Mouse (Mus musculus) liver, embryonic 15.5 days (tissue): Measurements from ENCODE around the gene Ms4a6d. TPM values are rescaled to one million over a fixed set of nuclear protein-coding genes. Genes with fewer than 3 reads are reported as not detected.
"Not testable (repeated sequence)": the region's sequence is repeated elsewhere in the genome, so short reads cannot be mapped to it uniquely, and the experiment has no call there.

Experiments used
- ATAC-seq: fragments of 200-750 bp; cut with Nextera tagmentation; 2 replicates; pipeline ENCODE4 v1.8.0; 2017; ENCODE audit warnings: moderate number of reproducible peaks, mild to moderate bottlenecking, moderate library complexity; ENCODE audit not compliant: insufficient read depth
- H3K27ac ChIP-seq: fragments of 300-500 bp; sonication (generic); replicated peaks from 2 replicates; pipeline ENCODE4 v1.5.1; 2015; ENCODE audit warnings: mild to moderate bottlenecking, inconsistent platforms
- H3K27me3 ChIP-seq: fragments of 300-500 bp; sonication (generic); 2 replicates; pipeline ENCODE4 v1.6.1; 2015; ENCODE audit warnings: mild to moderate bottlenecking, inconsistent platforms
- H3K36me3 ChIP-seq: fragments of 300-500 bp; sonication (generic); replicated peaks from 2 replicates; pipeline ENCODE4 v1.6.1; 2015; ENCODE audit warnings: moderate library complexity, mild to moderate bottlenecking, inconsistent platforms
- H3K4me1 ChIP-seq: fragments of 300-500 bp; sonication (generic); replicated peaks from 2 replicates; pipeline ENCODE4 v1.6.1; 2015; ENCODE audit warnings: inconsistent platforms
- H3K4me2 ChIP-seq: fragments of 300-500 bp; sonication (generic); 2 replicates; pipeline ENCODE4 v1.6.1; 2015; ENCODE audit warnings: moderate library complexity, mild to moderate bottlenecking, inconsistent platforms
- H3K4me3 ChIP-seq: fragments of 300-500 bp; sonication (generic); replicated peaks from 2 replicates; pipeline ENCODE4 v1.5.1; 2015; ENCODE audit warnings: mild to moderate bottlenecking, inconsistent platforms
- H3K9ac ChIP-seq: fragments of 300-500 bp; sonication (generic); 2 replicates; pipeline ENCODE4 v1.6.1; 2015; ENCODE audit warnings: moderate library complexity, mild to moderate bottlenecking, inconsistent platforms
- H3K9me3 ChIP-seq: fragments of 300-500 bp; sonication (generic); replicated peaks from 2 replicates; pipeline ENCODE4 v1.6.1; 2016; ENCODE audit warnings: inconsistent platforms
- WGBS: fragments of 180-500 bp; shearing (Covaris S2); methylation state at CpG from one replicate; pipeline ENCODE4 v1.1.7; 2015; ENCODE audit warnings: mixed read lengths; ENCODE audit not compliant: insufficient replicate concordance; 5-methylcytosine and 5-hydroxymethylcytosine counted together
- polyA plus RNA-seq: library from polyadenylated mRNA; unstranded; fragments of >200 nt; fragmentation: Nextera tagmentation; extraction: Ambion mirVana; gene quantifications from 2 replicates; pipeline ENCODE4 v1.2.1, GENCODE M21; 2015

Ms4a6d gene
- polyA plus RNA-seq, 1 experiment from 2014 or later: 4.8 TPM

DNA sequence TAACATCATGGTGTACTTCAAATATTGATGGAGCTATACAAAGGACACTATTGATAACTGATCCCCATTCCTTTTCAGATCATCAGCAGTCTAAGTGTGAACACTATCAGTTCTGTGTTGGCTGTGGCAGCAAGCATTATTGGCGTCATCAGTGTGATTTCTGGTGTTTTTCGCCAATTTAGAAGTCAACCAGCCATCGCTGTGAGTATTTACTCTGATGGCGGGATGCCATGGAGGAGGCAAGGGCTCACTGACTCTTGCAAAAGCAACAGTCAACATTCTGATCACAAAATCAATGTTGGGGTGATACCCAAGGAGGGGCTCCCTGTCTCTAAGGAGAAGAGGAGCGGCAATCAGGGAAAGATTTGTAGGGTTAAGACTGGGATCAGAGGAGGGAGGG is 49.9 kb downstream of the Ms4a6d start:
- 59% methylated on average over 5 of the region's 5 CpGs for WGBS
- H3K4me1 ChIP-seq: no peaks in the 10 kb centered on the region
- no peak overlapping the region for H3K9ac ChIP-seq
- no peaks in the 10 kb centered on the region for H3K9me3 ChIP-seq
- no peaks in the 10 kb centered on the region for H3K27me3 ChIP-seq
- no peak overlapping the region for H3K27ac ChIP-seq
- H3K36me3 ChIP-seq: no peaks in the 10 kb centered on the region
- H3K4me2 ChIP-seq: no peak overlapping the region
- no peak for ATAC-seq
- H3K4me3 ChIP-seq: no peak overlapping the region

DNA sequence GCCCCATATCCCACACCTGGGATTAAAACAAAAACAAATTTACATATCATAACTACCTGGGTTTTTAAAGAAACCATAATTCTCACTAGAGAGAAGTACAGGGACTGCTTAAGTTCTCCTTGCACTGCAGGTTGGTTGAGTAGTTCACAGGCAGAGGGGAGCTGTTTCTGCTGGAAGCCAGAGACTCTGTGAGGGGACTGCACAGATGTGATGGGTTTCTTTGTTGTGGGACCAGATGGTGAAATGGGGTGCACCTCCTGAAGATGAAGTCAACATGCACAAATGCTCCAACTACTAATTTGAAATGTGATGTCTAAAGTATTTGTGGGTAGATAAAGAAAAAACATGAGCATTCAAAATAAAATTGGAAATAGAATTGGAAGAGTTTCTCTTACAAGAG is 56.7 kb downstream of the Ms4a6d start:
- Histone ChIP-seq H3K4me1 (no peaks in the 10 kb centered on the region), H3K36me3 (no peaks in the 10 kb centered on the region), H3K9me3 (no peaks in the 10 kb centered on the region), H3K27ac (no peak overlapping the region), H3K4me3 (no peak overlapping the region), H3K4me2 (no peak overlapping the region), H3K9ac (no peak overlapping the region), H3K27me3 (no peaks in the 10 kb centered on the region)
- no peak for ATAC-seq

DNA sequence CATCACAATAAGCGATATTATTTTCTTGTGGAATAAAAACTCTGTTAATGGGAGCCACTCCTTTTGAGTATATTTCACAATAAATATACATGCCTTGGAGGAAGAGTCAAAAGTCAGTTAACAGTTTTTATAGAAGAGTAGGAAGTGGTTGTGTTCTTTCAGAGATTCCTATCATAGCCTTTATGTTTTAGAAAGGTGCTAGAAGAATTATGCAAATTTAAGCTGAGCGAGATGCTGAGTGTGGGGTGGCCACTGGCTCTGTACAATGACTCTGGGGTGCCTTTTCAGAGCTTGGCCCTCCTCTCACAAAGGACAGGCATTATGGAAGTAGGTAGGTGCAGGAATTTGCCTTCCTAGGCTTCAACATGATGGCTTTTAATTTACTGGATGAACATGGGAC is 60.3 kb downstream of the Ms4a6d start:
- not testable (repeated sequence) for ATAC-seq, H3K27me3 ChIP-seq, H3K9ac ChIP-seq, H3K27ac ChIP-seq, H3K36me3 ChIP-seq, H3K4me3 ChIP-seq, H3K4me1 ChIP-seq, H3K4me2 ChIP-seq, H3K9me3 ChIP-seq
- WGBS: 64% methylated on average over 2 of the region's 2 CpGs

DNA sequence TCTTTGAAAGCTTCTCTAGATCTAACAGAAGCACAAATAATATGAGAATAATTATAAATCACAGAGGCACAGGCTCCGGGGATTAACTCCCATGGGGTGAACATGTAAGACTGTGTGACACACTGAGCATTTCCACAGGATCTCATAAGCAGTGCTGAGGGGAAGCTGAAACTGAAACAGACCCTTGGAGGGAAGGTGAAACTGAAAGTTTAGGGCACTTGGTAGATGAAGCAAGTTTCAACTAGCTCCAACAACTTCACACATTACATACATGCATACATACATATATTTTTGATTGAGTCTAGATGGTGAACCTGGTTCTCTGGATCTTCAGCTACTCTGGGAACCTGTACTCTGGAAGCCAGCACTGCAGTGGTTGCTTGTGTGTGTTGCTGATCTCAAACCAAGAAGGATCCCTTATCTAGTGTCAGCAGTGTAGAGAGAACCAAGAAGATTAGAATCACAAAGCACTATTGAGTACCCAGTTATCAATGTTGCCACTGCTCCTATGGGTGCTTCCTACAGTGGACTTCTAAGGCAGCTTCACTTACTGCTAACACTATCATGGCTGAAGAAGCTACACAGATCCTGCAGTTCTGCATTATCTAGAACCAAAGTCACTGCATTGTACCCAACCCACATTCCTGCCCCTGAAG is 64.4 kb downstream of the Ms4a6d start:
- H3K4me3 ChIP-seq, ATAC-seq, H3K9ac ChIP-seq, H3K27me3 ChIP-seq, H3K36me3 ChIP-seq, H3K4me2 ChIP-seq, H3K27ac ChIP-seq, H3K4me1 ChIP-seq, H3K9me3 ChIP-seq: not testable (repeated sequence)
- 51% methylated on average over 1 of the region's 1 CpGs for WGBS

DNA sequence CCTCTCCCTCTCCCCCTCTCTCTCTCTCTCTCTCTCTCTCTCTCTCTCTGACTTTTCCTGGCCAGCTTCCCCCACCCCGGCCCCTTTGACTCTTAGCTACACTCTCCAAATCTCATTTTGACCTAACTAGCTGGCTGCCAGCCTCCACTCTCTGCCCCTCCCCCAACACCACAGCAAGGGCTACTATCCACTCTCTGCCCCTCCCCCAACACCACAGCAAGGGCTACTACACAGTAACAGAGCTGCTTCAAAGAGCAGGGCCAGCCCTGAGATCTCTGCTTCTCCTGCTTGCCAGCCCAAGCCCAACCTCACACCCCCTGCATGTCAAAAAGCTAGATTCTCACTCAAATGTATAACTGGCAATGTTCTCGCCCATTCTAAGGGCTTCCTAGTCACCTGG is 67.3 kb downstream of the Ms4a6d start:
- 26% methylated on average over 2 of the region's 2 CpGs for WGBS
- H3K4me3 ChIP-seq: no peak overlapping the region
- H3K36me3 ChIP-seq: no peaks in the 10 kb centered on the region
- ATAC-seq: no peak
- no peak overlapping the region for H3K9ac ChIP-seq
- no peaks in the 10 kb centered on the region for H3K9me3 ChIP-seq
- no peaks in the 10 kb centered on the region for H3K4me1 ChIP-seq
- H3K27ac ChIP-seq: no peak overlapping the region
- H3K27me3 ChIP-seq: no peaks in the 10 kb centered on the region
- H3K4me2 ChIP-seq: no peak overlapping the region

Other genes starting within 250 kb of the Ms4a6d start
- 1.3 and 1.4 TPM in 2 replicates for gene Ms4a4a, start 229.3 kb downstream of the Ms4a6d start, polyA plus RNA-seq
- gene Ms4a4c, start 200.1 kb downstream of the Ms4a6d start, polyA plus RNA-seq: 1.5 and 2.5 TPM in 2 replicates
- gene Ms4a4b, start 161.3 kb downstream of the Ms4a6d start, polyA plus RNA-seq: 0.58 and 0.74 TPM in 2 replicates
- 8.9 and 10.1 TPM in 2 replicates for gene Ms4a6c, start 135.5 kb downstream of the Ms4a6d start, polyA plus RNA-seq
- 0.10 and 0.46 TPM in 2 replicates for gene Gm8369, start 118.9 kb downstream of the Ms4a6d start, polyA plus RNA-seq
- gene Ms4a6b, start 88.3 kb downstream of the Ms4a6d start, polyA plus RNA-seq: 3.3 and 3.6 TPM in 2 replicates
- 0.24 and 0.54 TPM in 2 replicates for gene Ms4a4d, start 68.0 kb downstream of the Ms4a6d start, polyA plus RNA-seq
- gene Ms4a2, start 18.9 kb upstream of the Ms4a6d start, polyA plus RNA-seq: 0.73 and 0.81 TPM in 2 replicates
- gene Ms4a3, start 36.0 kb upstream of the Ms4a6d start, polyA plus RNA-seq: 30.9 and 39.0 TPM in 2 replicates
- gene Oosp2, start 55.7 kb upstream of the Ms4a6d start, polyA plus RNA-seq: 0.17 and 0.24 TPM in 2 replicates
- 0.14 TPM in 1 of 2 replicates, not detected in the other for gene Oosp1, start 86.3 kb upstream of the Ms4a6d start, polyA plus RNA-seq
- gene Oosp3, start 92.2 kb upstream of the Ms4a6d start, polyA plus RNA-seq: not detected in 2 replicates
- gene Gif, start 142.7 kb upstream of the Ms4a6d start, polyA plus RNA-seq: not detected in 2 replicates
- gene Mrpl16, start 165.5 kb upstream of the Ms4a6d start, polyA plus RNA-seq: 28.0 and 33.6 TPM in 2 replicates
- gene Stx3, start 214.6 kb upstream of the Ms4a6d start, polyA plus RNA-seq: 1.7 TPM in 2 replicates
- not detected in 2 replicates for gene Olfr1417, start 234.4 kb upstream of the Ms4a6d start, polyA plus RNA-seq